Mouse (Mus musculus): ENCODE measurements at regions not wholly inside any gene's neighbourhood (a gene's known extent, or its start where the extent isn't known, plus 50 kb on each side); places are given as distances from the start of the nearest gene placed in this dataset.

- Histone ChIP-seq H3K36me3 (ENCODE audit: control insufficient read depth, insufficient read depth, low read length) (no peaks in the 10 kb centered on the region), H3K27ac (ENCODE audit: insufficient read depth, low read depth, low read length) (no peak overlapping the region), H3K4me1 (ENCODE audit: control insufficient read depth, insufficient read depth, insufficient read length, low read length) (no peaks in the 10 kb centered on the region), H3K27me3 (ENCODE audit: control insufficient read depth, insufficient read depth, low read length) (no peaks in the 10 kb centered on the region), H3K4me3 (ENCODE audit: low read depth, low read length) (no peak overlapping the region)
- WGBS: 36% methylated on average over 2 of the region's 2 CpGs
- TF ChIP-seq CTCF (IDR thresholded peaks at IDR 0.05; ENCODE audit: extremely low read depth, insufficient read length, insufficient replicate concordance, low read depth, low read length) (no peak), POLR2A (IDR thresholded peaks at IDR 0.05; ENCODE audit: low read depth, low read length) (no peak)
Observed at GRCm38 (mm10) chr5:46209076-46209475, 351.7 kb upstream of the Lcorl start.

GRCm38 (mm10) chr5:46203744-46204143, 346.3 kb upstream of the Lcorl start:
- WGBS: 87% methylated on average over 4 of the region's 4 CpGs
- H3K4me1 ChIP-seq (ENCODE audit: control insufficient read depth, insufficient read depth, insufficient read length, low read length): no peaks in the 10 kb centered on the region

GRCm38 (mm10) chr5:46202457-46202772, 345.0 kb upstream of the Lcorl start:
- H3K27me3 ChIP-seq (ENCODE audit: control insufficient read depth, insufficient read depth, low read length): no peaks in the 10 kb centered on the region
- H3K36me3 ChIP-seq (ENCODE audit: control insufficient read depth, insufficient read depth, low read length): no peaks in the 10 kb centered on the region
- TF ChIP-seq POLR2A (IDR thresholded peaks at IDR 0.05; ENCODE audit: low read depth, low read length): no peak
- TF ChIP-seq CTCF (IDR thresholded peaks at IDR 0.05; ENCODE audit: extremely low read depth, insufficient read length, insufficient replicate concordance, low read depth, low read length): no peak
- H3K4me1 ChIP-seq (ENCODE audit: control insufficient read depth, insufficient read depth, insufficient read length, low read length): no peaks in the 10 kb centered on the region
- no peak overlapping the region for H3K27ac ChIP-seq (ENCODE audit: insufficient read depth, low read depth, low read length)
- H3K4me3 ChIP-seq (ENCODE audit: low read depth, low read length): no peak overlapping the region
- WGBS: 83% methylated on average over 2 of the region's 2 CpGs

More at GRCm38 (mm10) chr5:46203744-46204143, 346.3 kb upstream of the Lcorl start:
- no peaks in the 10 kb centered on the region for H3K27me3 ChIP-seq (ENCODE audit: control insufficient read depth, insufficient read depth, low read length)
- no peak for TF ChIP-seq POLR2A (IDR thresholded peaks at IDR 0.05; ENCODE audit: low read depth, low read length)
- TF ChIP-seq CTCF (IDR thresholded peaks at IDR 0.05; ENCODE audit: extremely low read depth, insufficient read length, insufficient replicate concordance, low read depth, low read length): no peak
- H3K36me3 ChIP-seq (ENCODE audit: control insufficient read depth, insufficient read depth, low read length): no peaks in the 10 kb centered on the region
- no peak overlapping the region for H3K27ac ChIP-seq (ENCODE audit: insufficient read depth, low read depth, low read length)
- no peak overlapping the region for H3K4me3 ChIP-seq (ENCODE audit: low read depth, low read length)

- Histone ChIP-seq H3K4me1 (ENCODE audit: control insufficient read depth, insufficient read depth, insufficient read length, low read length) (no peaks in the 10 kb centered on the region), H3K4me3 (ENCODE audit: low read depth, low read length) (no peak overlapping the region), H3K36me3 (ENCODE audit: control insufficient read depth, insufficient read depth, low read length) (no peaks in the 10 kb centered on the region), H3K27me3 (ENCODE audit: control insufficient read depth, insufficient read depth, low read length) (no peaks in the 10 kb centered on the region), H3K27ac (ENCODE audit: insufficient read depth, low read depth, low read length) (no peak overlapping the region)
- TF ChIP-seq CTCF (IDR thresholded peaks at IDR 0.05; ENCODE audit: extremely low read depth, insufficient read length, insufficient replicate concordance, low read depth, low read length): no peak
- TF ChIP-seq POLR2A (IDR thresholded peaks at IDR 0.05; ENCODE audit: low read depth, low read length): no peak
- WGBS: 91% methylated on average over 6 of the region's 6 CpGs
Observed at GRCm38 (mm10) chr5:46201639-46202456, 344.4 kb upstream of the Lcorl start.

DNA sequence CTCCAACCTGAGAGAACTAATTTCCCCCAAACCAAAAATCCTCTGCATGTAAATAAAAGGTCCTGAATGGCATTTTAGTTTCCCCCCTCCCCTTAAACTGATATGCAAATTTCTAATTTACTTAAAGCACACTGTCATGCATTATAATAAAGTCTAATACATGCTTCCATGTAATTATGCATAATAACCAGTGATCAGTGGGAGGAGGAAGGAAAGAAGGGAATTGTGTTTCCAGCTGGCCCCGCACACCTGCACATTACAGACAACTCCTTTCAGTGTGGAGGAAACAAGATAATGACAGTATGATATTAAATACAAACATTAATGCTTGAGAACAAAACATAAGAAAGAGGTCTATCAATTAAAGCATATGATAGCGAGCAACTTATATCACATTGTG, 329.5 kb upstream of the Lcorl start:
- Histone ChIP-seq H3K27ac (ENCODE audit: insufficient read depth, low read depth, low read length) (no peak overlapping the region), H3K36me3 (ENCODE audit: control insufficient read depth, insufficient read depth, low read length) (no peaks in the 10 kb centered on the region), H3K4me3 (ENCODE audit: low read depth, low read length) (no peak overlapping the region), H3K27me3 (ENCODE audit: control insufficient read depth, insufficient read depth, low read length) (no peaks in the 10 kb centered on the region), H3K4me1 (ENCODE audit: control insufficient read depth, insufficient read depth, insufficient read length, low read length) (peaks cover 1% of the 10 kb centered on the region; the same call in 1 of the 2 replicates)
- 63% methylated on average over 2 of the region's 2 CpGs for WGBS
- no peak for TF ChIP-seq CTCF (IDR thresholded peaks at IDR 0.05; ENCODE audit: extremely low read depth, insufficient read length, insufficient replicate concordance, low read depth, low read length)
- TF ChIP-seq POLR2A (IDR thresholded peaks at IDR 0.05; ENCODE audit: low read depth, low read length): no peak

DNA sequence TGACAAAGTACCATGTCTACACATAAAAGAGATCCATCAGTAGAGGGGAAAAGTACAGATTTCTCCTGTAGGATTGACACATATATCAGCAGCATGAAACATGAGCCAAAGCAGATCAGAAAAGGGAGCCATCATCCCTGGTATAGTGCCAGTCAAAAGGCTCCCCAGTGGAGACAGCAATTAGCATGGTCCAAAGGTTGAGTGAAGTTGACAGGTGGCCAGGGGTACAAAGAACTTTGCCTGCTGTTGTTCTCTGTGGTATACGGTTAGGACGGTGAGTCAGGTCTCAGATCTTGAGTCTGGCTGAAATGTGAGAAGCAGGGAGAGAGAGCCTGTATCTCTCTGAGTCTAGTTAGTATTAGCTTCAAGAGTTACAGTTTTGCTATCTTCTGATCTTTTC, 324.7 kb upstream of the Lcorl start:
- H3K27ac ChIP-seq (ENCODE audit: insufficient read depth, low read depth, low read length): peak overlapping the region; percentile 91
- no peaks in the 10 kb centered on the region for H3K27me3 ChIP-seq (ENCODE audit: control insufficient read depth, insufficient read depth, low read length)
- 31% methylated on average over 2 of the region's 2 CpGs for WGBS

GRCm38 (mm10) chr5:46172315-46172714, 314.9 kb upstream of the Lcorl start:
- H3K36me3 ChIP-seq (ENCODE audit: control insufficient read depth, insufficient read depth, low read length): no peaks in the 10 kb centered on the region
- H3K4me1 ChIP-seq (ENCODE audit: control insufficient read depth, insufficient read depth, insufficient read length, low read length): peaks cover 2% of the 10 kb centered on the region; the same call in 1 of the 2 replicates
- H3K27ac ChIP-seq (ENCODE audit: insufficient read depth, low read depth, low read length): no peak overlapping the region
- no peak overlapping the region for H3K4me3 ChIP-seq (ENCODE audit: low read depth, low read length)
- WGBS: 58% methylated on average over 3 of the region's 3 CpGs
- no peaks in the 10 kb centered on the region for H3K27me3 ChIP-seq (ENCODE audit: control insufficient read depth, insufficient read depth, low read length)
- no peak for TF ChIP-seq CTCF (IDR thresholded peaks at IDR 0.05; ENCODE audit: extremely low read depth, insufficient read length, insufficient replicate concordance, low read depth, low read length)
- no peak for TF ChIP-seq POLR2A (IDR thresholded peaks at IDR 0.05; ENCODE audit: low read depth, low read length)

More for the DNA sequence above, 324.7 kb upstream of the Lcorl start:
- H3K4me1 ChIP-seq (ENCODE audit: control insufficient read depth, insufficient read depth, insufficient read length, low read length): peaks cover 4% of the 10 kb centered on the region; the same call in 1 of the 2 replicates
- H3K36me3 ChIP-seq (ENCODE audit: control insufficient read depth, insufficient read depth, low read length): no peaks in the 10 kb centered on the region
- H3K4me3 ChIP-seq (ENCODE audit: low read depth, low read length): no peak overlapping the region
- no peak for TF ChIP-seq POLR2A (IDR thresholded peaks at IDR 0.05; ENCODE audit: low read depth, low read length)
- TF ChIP-seq CTCF (IDR thresholded peaks at IDR 0.05; ENCODE audit: extremely low read depth, insufficient read length, insufficient replicate concordance, low read depth, low read length): no peak

Data from small intestine, adult 2 months (tissue).